Mouse (Mus musculus) heart, embryonic 10.5 days (tissue): ENCODE measurements around the gene Dapl1. TPM values are rescaled to one million over a fixed set of nuclear protein-coding genes. Genes with fewer than 3 reads are reported as not detected.

Source experiments
- DNase-seq: peaks from one replicate; pipeline ENCODE4 v3.0.0-alpha.2; 2017; ENCODE audit warnings: low spot score
- H3K27ac ChIP-seq: fragments of 300-500 bp; sonication (generic); 2 replicates; pipeline ENCODE4 v1.5.1; 2016; ENCODE audit warnings: mild to moderate bottlenecking
- H3K27me3 ChIP-seq: fragments of 300-500 bp; sonication (generic); 2 replicates; pipeline ENCODE4 v1.6.1; 2016; ENCODE audit warnings: mild to moderate bottlenecking; ENCODE audit not compliant: poor library complexity, insufficient read depth, severe bottlenecking
- H3K36me3 ChIP-seq: fragments of 300-500 bp; sonication (generic); 2 replicates; pipeline ENCODE4 v1.6.1; 2016; ENCODE audit warnings: mild to moderate bottlenecking, moderate library complexity
- H3K4me1 ChIP-seq: fragments of 300-500 bp; sonication (generic); 2 replicates; pipeline ENCODE4 v1.6.1; 2016; ENCODE audit warnings: mild to moderate bottlenecking
- H3K4me3 ChIP-seq: fragments of 300-500 bp; sonication (generic); 2 replicates; pipeline ENCODE4 v1.5.1; 2016; ENCODE audit warnings: mild to moderate bottlenecking, moderate library complexity
- H3K9me3 ChIP-seq: fragments of 300-500 bp; sonication (generic); 2 replicates; pipeline ENCODE4 v1.6.1; 2016; ENCODE audit warnings: mild to moderate bottlenecking, moderate library complexity
- WGBS: fragments of 180-500 bp; shearing (Covaris S2); methylation state at CpG from one replicate; pipeline ENCODE4 v1.1.7; 2016; 5-methylcytosine and 5-hydroxymethylcytosine counted together
- polyA plus RNA-seq: library from polyadenylated mRNA; unstranded; fragments of >200 nt; fragmentation: Nextera tagmentation; extraction: Ambion mirVana; gene quantifications from 2 replicates; pipeline ENCODE4 v1.2.1, GENCODE M21; 2016

The Dapl1 gene
- polyA plus RNA-seq: 0.50 TPM in 1 of 2 replicates, not detected in the other

DNA sequence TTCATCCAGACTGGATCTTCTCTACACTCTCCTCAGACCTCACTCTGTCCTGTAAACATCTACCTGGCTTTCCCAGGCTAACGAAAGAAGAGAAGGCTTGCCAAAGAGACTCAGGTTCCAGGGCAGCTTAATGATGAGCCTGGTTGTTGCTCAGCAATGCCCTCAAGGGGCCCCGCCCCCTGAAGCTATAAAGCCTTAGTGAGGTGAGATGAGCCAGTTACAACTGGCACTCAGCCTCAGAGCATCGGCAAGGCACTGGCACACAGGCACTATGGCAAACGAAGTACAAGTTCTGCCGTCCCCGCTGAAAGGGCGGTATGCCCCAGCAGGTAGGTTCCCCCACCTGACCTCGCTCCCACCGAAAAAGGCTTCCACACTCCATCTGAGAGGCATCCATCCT lies at the start of gene Dapl1:
Dapl1 (plus strand) TSS at position 216 of the 400 bp plus-strand sequence.
- DNase-seq: no peak
- H3K27ac ChIP-seq: no peak within 1 kb of the TSS

DNA sequence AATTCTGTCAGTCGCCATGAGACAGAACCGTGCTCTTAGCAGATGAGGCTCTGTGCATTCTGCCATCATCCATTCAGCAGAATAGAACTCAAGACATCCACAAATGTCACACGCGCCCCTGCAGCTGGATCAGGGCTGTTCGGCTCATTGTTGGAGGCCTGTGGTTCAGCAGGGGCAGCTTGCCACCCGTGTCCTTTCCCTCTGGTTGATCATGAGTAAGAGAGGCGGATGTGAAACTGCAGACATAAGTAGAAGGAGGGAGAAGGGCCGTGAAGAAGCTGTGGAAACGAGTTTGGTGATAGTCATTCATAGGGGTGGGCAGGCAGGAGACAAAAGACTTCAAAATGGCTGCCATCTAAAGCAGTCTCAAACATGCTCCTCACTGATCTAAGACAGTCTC lies 49.6 kb upstream of the Dapl1 start:
- H3K4me1 ChIP-seq: no peaks in the 10 kb centered on the region; the same call in 1 of the 2 replicates
- H3K36me3 ChIP-seq: no peaks in the 10 kb centered on the region
- H3K9me3 ChIP-seq: no peaks in the 10 kb centered on the region
- whole genome bisulfite sequencing: 86% methylated on average over 9 of the region's 9 CpGs
- DNase-seq: no peak
- H3K27me3 ChIP-seq: no peaks in the 10 kb centered on the region
- H3K27ac ChIP-seq: no peak overlapping the region
- H3K4me3 ChIP-seq: no peak overlapping the region

More for the DNA sequence above, at the start of gene Dapl1:
- Histone ChIP-seq H3K36me3 (no peaks in the 10 kb centered on the region), H3K9me3 (no peaks in the 10 kb centered on the region), H3K4me3 (no peak within 1 kb of the TSS), H3K27me3 (no peaks in the 10 kb centered on the region), H3K4me1 (peaks cover 10% of the 10 kb centered on the region)
- 68% methylated on average over 9 of the region's 9 CpGs for WGBS

DNA sequence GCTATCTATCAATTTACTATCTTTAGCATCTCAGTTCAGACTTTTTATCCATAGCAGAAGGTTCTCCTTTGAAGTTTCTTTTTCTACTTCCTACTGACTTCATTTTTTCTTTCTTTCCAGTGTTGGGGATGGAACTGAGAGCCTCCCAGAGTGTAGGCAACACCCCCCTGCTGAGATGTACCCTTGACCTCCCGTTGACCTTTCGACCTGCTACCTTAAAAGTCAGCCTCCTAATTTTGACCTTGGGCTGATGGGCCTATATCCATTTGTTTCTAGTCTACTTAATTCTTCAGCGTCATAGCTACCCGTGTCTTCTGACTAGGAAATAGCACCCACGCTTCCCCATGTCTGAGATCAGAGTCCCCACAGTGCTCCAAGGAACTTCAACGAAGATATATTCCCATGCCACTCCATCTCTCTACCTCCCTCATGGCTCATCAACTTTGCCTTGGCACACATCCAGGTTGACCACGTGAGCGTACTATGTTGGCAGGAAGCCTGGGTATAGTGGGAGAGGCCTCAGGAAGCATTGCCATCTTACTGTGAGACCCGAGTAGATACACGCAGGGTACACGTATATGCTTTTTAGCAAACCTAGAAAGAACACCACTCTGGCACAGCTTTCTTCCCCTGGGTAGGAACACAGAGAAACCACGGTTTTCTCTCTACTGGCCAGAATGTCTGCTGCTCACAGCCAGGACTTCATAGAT lies 46.6 kb upstream of the Dapl1 start:
- no peak overlapping the region for H3K4me3 ChIP-seq
- 75% methylated on average over 12 of the region's 12 CpGs for WGBS
- no peak overlapping the region for H3K27ac ChIP-seq

DNA sequence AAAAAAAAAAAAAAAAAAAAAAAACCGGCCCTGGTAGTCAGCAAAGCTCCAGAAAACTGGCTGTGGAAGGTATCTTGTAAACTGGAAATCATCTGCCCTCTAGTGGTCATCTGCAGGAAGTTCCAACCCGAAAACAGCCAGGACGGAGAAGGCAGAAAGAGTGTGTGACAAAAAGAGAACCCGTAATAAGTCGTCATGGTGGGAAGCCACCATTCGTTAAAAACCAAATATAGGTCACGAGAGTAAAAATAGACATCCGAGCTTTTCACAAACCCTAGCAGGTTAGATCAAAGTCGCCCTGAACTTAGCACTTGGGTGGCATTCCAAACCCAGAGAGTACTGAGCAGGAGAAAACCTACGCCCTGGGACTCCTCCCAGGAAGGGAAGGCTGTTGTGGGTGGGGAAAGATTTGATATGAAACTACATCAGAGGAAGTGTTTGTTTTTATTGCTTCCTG lies 45.9 kb upstream of the Dapl1 start:
- H3K4me3 ChIP-seq: peak overlapping the region; percentile 40; the same call in 1 of the 2 replicates
- WGBS: 13% methylated on average over 10 of the region's 10 CpGs
- no peaks in the 10 kb centered on the region for H3K9me3 ChIP-seq
- no peaks in the 10 kb centered on the region; the same call in 1 of the 2 replicates for H3K4me1 ChIP-seq
- H3K27ac ChIP-seq: no peak overlapping the region
- no peaks in the 10 kb centered on the region for H3K27me3 ChIP-seq
- no peak for DNase-seq
- H3K36me3 ChIP-seq: no peaks in the 10 kb centered on the region

More for the DNA sequence above, 46.6 kb upstream of the Dapl1 start:
- no peak for DNase-seq
- no peaks in the 10 kb centered on the region for H3K36me3 ChIP-seq
- H3K4me1 ChIP-seq: no peaks in the 10 kb centered on the region; the same call in 1 of the 2 replicates
- no peaks in the 10 kb centered on the region for H3K9me3 ChIP-seq
- no peaks in the 10 kb centered on the region for H3K27me3 ChIP-seq

DNA sequence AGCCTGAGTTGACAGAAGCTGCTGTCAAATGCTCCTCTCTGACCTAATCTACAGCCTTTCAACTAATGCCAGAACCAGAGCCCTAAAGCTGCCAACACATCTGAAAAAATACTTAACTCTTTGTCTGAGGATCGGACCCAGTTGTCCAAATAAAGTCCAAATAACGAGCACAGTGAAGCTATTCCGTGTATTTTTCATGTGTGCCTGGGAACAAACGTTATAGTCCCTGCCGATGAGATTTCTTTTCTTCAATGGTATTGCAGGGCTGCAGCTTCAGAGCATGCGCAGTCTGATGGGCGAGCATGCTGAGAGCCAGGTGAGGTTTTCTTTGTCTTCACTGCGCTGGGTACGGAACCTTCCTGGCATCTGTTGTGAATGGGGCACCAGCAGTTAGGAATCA lies 44.6 kb upstream of the Dapl1 start:
- Histone ChIP-seq H3K4me3 (no peak overlapping the region), H3K27me3 (no peaks in the 10 kb centered on the region), H3K36me3 (no peaks in the 10 kb centered on the region), H3K4me1 (no peaks in the 10 kb centered on the region; the same call in 1 of the 2 replicates), H3K27ac (no peak overlapping the region), H3K9me3 (no peaks in the 10 kb centered on the region)
- WGBS: 80% methylated on average over 9 of the region's 9 CpGs
- DNase-seq: no peak

DNA sequence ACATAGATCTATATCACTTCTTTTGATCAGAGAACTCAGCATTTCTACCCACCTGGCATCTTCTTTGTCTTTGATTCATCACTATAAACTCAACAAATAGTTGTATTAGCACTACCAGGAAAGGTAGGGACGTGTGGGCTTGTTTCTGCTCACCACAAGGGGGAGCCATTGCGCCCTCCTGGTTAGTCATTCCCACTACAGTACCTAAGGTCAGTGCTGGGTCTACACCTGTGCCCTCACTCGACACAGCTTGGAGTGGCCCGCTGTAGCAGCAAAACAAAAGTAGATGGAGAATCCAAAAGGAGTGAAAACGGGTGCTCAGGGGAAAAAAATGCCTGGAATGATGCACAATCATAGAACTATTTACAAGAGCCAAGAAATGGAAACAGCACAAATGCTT lies 44.0 kb upstream of the Dapl1 start:
- DNase-seq: no peak
- H3K36me3 ChIP-seq: no peaks in the 10 kb centered on the region
- WGBS: 27% methylated on average over 5 of the region's 5 CpGs
- no peaks in the 10 kb centered on the region for H3K9me3 ChIP-seq
- no peak overlapping the region for H3K4me3 ChIP-seq
- no peak overlapping the region for H3K27ac ChIP-seq
- H3K27me3 ChIP-seq: no peaks in the 10 kb centered on the region
- H3K4me1 ChIP-seq: no peaks in the 10 kb centered on the region; the same call in 1 of the 2 replicates

DNA sequence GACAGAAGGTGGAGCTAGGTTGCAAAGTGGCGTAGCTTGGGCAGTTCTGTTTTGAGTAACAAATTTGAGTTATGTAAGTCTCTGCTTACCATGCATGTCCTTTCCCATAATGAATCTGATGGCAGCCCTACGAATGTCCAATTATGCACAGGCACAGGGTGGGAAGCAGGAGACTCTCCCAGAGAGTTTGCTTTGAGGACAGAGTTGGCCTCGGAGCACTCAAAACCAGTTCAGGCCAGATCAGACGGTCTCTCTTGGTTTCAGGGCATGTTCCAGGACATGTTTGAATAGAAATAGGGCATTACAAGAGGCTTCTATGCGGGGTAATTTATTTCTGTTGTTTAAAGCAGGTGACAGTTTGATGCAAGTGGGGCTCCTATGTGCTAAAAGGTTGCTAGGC lies 42.8 kb upstream of the Dapl1 start:
- no peak overlapping the region for H3K4me3 ChIP-seq
- no peaks in the 10 kb centered on the region for H3K9me3 ChIP-seq
- DNase-seq: no peak
- no peaks in the 10 kb centered on the region; the same call in 1 of the 2 replicates for H3K4me1 ChIP-seq
- no peaks in the 10 kb centered on the region for H3K27me3 ChIP-seq
- no peak overlapping the region for H3K27ac ChIP-seq
- H3K36me3 ChIP-seq: no peaks in the 10 kb centered on the region
- WGBS: 79% methylated on average over 5 of the region's 5 CpGs

DNA sequence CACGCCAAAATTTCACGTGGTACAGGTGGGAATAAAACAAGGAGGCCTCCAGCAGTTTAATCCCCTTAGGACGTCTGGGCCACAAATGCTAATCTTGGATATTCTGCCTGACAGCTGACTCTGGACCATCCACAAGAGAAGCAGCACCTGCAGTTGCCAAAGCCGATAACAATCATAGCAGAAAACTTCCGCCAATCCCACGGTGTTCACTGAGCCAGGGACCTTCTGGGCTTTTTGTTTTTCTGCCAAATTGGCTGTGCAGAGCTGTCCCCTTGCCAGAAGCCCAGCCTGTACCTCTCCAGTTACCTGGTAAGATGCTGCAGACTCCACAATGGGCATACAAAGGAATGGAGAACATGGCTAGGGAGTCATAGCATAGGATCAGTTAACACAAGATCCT lies 37.8 kb upstream of the Dapl1 start:
- no peaks in the 10 kb centered on the region for H3K36me3 ChIP-seq
- no peaks in the 10 kb centered on the region for H3K9me3 ChIP-seq
- no peak overlapping the region for H3K27ac ChIP-seq
- no peak for DNase-seq
- no peak overlapping the region for H3K4me3 ChIP-seq
- H3K27me3 ChIP-seq: no peaks in the 10 kb centered on the region
- WGBS: 68% methylated on average over 6 of the region's 6 CpGs
- H3K4me1 ChIP-seq: no peaks in the 10 kb centered on the region

DNA sequence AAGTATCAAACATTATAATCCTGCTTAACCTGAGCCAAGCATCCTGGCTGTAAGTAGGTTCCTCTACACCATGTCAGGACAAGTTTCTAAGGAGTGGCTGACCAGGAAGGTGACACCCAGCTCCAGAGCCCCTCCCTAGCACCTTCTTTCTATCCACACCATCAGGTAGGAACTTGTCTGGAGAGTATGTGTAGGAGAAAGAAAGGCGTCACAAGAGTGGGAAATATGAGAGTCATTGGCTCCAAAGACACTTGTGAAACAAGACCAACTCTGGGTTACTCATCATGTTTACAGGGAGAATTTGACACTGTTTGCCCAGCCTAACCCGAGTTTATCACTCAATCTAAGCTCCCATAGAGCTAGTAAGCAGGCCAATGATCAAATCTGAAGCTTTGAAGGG lies 36.7 kb upstream of the Dapl1 start:
- Histone ChIP-seq H3K27me3 (no peaks in the 10 kb centered on the region), H3K4me3 (no peak overlapping the region), H3K4me1 (no peaks in the 10 kb centered on the region), H3K36me3 (no peaks in the 10 kb centered on the region), H3K9me3 (no peaks in the 10 kb centered on the region), H3K27ac (no peak overlapping the region)
- no peak for DNase-seq
- 65% methylated on average over 2 of the region's 2 CpGs for WGBS

DNA sequence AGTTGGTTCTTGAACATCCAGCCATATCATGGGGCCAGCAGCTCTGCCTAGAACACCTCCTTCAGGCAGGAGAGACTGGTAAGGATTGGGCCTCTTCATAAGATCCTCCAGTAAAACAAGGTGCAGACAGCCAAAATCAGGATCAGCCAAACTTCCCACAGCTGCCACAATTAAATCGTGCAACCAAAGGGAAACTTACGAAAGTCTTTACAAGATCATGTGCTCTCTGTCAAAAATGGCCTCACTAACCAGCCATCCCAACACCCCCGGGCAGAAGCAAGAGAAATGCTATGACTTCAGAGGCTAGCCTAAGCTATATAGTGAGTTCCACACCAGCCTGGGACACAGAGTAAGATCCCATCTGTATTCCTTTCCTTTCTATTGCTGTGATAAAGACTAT lies 35.9 kb upstream of the Dapl1 start:
- no peak for DNase-seq
- WGBS: 83% methylated on average over 3 of the region's 3 CpGs
- no peak overlapping the region for H3K27ac ChIP-seq
- H3K4me1 ChIP-seq: no peaks in the 10 kb centered on the region
- no peaks in the 10 kb centered on the region for H3K36me3 ChIP-seq
- H3K27me3 ChIP-seq: no peaks in the 10 kb centered on the region
- H3K9me3 ChIP-seq: no peaks in the 10 kb centered on the region
- H3K4me3 ChIP-seq: no peak overlapping the region

DNA sequence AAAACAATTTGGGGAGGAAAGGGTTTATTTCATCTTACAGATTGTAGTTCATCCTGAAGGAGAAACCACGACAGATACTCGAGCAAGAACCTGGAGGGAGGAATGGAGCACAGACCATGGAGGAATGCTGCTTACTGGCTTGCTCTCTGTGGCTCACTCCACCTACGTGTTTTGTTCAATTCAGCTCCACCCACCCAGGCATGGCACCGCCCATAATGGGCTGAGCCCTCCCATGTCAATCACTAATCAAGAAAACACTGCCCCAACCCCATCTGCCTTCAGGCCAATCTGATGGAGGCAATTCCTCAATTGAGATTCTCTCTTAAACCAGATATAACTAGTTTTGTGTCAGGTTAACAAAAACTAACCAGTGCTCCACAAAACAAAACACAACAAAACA lies 35.5 kb upstream of the Dapl1 start:
- Histone ChIP-seq H3K4me1 (no peaks in the 10 kb centered on the region), H3K27me3 (no peaks in the 10 kb centered on the region), H3K36me3 (no peaks in the 10 kb centered on the region), H3K9me3 (no peaks in the 10 kb centered on the region), H3K27ac (no peak overlapping the region), H3K4me3 (no peak overlapping the region)
- DNase-seq: no peak
- WGBS: 70% methylated on average over 4 of the region's 4 CpGs

DNA sequence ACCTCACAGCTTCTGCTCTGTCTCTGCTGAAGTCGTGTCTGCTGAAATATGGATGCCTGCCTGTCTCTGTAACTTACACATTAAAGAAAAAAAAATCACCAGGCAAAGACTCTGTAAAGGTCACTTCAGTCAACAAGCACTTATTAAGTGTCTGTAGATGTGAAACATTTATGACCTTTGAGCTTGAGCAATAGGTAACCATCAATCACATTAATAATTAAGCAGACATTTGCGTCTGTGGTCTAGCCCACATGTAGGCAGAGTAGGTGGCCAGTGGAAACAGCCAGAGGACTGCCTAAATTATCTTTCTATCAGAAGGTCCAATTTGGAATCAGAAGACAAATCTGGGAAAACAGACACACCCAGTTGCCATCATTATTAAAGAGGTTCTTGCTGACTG lies 32.8 kb upstream of the Dapl1 start:
- Histone ChIP-seq H3K4me3 (no peak overlapping the region), H3K4me1 (no peaks in the 10 kb centered on the region), H3K36me3 (no peaks in the 10 kb centered on the region), H3K27ac (no peak overlapping the region), H3K9me3 (no peaks in the 10 kb centered on the region), H3K27me3 (no peaks in the 10 kb centered on the region)
- 84% methylated on average over 2 of the region's 2 CpGs for WGBS
- no peak for DNase-seq

DNA sequence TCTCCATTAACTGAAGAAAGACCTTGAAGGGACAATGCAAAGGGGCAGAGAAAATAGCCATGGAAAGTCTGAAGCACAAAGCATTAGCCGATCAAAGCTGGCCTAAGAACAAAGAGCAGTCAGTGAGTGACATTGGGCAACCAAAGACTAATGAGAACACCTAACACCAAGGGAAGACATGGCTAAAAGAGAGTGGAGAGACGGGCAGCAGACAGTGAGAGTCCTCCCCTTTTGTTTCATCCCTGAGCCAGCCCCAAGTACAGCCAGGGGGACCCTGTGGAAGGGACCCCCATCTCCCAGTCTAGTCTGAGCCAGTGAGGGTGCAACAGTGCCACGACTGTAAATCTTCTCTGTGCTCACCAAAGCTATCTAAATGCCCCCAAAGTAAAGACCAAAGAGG lies 32.4 kb upstream of the Dapl1 start:
- Histone ChIP-seq H3K36me3 (no peaks in the 10 kb centered on the region), H3K4me1 (no peaks in the 10 kb centered on the region), H3K9me3 (no peaks in the 10 kb centered on the region), H3K27me3 (no peaks in the 10 kb centered on the region), H3K27ac (no peak overlapping the region), H3K4me3 (no peak overlapping the region)
- 65% methylated on average over 3 of the region's 3 CpGs for WGBS
- DNase-seq: no peak

DNA sequence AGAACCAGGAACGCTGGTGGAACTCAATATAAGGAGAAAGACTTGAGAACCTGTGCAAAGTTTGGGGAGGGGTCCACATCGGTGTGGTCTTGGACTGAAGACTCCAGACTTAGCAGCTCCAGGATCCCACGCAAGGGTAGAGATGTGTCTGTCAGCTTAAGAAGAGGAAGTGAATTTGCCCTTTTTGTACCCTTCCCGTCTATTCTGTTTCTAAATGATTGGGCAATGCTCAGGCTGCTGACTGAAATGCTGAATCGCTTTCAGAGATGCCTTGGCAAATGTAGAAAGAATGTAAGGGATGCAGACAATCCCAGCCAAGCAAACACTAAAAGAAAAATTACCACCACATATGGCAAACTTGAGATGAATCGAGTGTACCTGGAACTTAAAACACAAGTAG lies 22.4 kb upstream of the Dapl1 start:
- Histone ChIP-seq H3K9me3 (no peaks in the 10 kb centered on the region), H3K4me3 (no peak overlapping the region), H3K4me1 (peaks cover 9% of the 10 kb centered on the region; the same call in 1 of the 2 replicates), H3K27ac (no peak overlapping the region), H3K36me3 (no peaks in the 10 kb centered on the region), H3K27me3 (no peaks in the 10 kb centered on the region)
- 86% methylated on average over 6 of the region's 6 CpGs for WGBS
- no peak for DNase-seq
